Mouse (Mus musculus): ENCODE data around the gene Rilp.

DNA sequence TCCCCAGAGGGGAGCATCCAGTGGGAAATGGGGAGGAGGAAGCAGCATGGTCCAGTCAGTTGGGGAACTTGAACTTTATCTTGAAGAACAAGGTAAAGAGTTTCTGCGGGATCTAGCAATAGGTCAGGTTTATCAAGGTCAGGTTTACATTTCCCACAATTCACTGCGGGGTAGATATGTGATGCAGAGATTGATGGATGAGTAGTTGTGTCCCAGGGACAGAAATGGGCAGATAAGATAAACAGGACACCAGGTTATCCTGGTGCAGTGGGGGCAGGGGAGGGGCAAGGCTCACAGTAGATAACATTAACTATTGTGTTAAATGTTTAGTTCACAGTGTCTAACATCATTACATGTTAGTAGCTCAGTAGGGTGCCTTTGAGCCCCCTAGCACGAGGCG is 19.9 kb downstream of the Rilp start:
- TF ChIP-seq CTCF (IDR thresholded peaks at IDR 0.05; ENCODE audit: extremely low read depth, insufficient read depth, insufficient read length, insufficient replicate concordance) (no peak), POLR2A (IDR thresholded peaks at IDR 0.05; ENCODE audit: low read depth, low read length) (no peak)

All from spleen, adult 2 months (tissue).